Mouse (Mus musculus): Measurements from ENCODE around the gene Commd2. TPM values are rescaled to one million over a fixed set of nuclear protein-coding genes. Genes with fewer than 3 reads are reported as not detected.

The Commd2 gene
- total RNA-seq, 2 experiments from 2014 or later, result 17.5 to 18.8 TPM

DNA sequence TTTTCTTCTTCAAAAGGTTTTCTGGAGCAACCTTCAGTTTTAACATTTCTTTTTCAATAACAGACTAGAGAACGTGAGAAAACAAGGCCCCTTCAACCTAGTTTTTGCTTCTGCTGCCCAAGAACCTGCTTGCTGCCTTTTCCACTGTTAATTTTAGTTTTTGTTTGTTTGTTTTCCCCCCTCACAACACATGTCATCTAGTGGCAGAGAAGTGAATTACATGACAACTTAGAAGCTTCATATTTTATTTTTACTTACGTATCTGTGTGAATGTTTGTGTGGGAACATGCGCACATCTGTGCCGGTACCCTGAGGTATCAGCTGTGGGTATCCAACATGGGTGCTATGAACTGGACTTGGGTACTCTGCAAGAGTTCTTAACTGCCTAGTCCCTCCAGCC is 35.9 kb downstream of the Commd2 start:
- DNase-seq, result no peak

DNA sequence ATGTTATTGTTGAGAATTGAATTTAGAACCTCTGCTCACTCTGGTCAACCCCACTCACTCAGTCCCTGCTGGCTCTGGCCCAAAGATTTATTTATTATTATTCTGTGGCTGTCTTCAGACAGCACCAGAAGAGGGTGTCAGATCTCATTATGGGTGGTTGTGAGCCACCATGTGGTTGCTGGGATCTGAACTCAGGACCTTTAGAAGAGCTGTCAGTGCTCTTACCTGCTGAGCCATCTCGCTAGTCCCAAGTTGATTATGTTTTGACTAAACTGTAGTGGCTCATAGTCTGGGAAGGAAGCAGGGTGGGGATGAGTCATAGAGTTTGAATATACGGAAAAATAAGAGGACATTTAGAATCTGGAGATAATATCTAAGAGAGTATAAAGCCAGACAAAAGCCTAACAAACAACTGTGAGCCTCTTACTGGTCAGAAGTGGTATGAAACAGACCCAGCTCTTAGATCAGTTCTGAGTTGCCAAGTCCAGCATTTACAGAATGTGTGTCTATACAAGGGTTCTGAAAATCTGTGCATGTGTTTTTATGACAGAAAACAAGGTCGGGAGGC is 39.0 kb downstream of the Commd2 start:
- DNase-seq, result no peak

DNA sequence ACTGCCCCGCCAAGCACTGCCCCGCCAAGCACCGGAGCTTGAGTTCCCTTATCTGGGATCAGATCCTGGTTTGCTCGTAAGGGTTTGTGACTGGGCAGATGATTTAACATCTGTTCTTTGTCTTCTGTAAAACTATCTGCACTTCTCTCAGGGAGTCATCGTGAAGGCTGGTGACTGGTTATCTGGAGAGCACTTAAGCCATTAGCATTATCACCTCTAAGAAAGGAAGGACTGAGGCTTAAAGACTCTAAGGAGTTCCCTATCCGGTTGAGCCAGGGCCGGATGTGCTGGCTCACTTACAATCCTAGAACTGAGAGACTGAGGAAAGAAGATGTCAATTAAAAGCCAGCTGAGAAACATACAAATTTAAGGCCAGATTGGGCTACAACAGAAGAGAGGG is 39.7 kb downstream of the Commd2 start:
- DNase-seq, result no peak

DNA sequence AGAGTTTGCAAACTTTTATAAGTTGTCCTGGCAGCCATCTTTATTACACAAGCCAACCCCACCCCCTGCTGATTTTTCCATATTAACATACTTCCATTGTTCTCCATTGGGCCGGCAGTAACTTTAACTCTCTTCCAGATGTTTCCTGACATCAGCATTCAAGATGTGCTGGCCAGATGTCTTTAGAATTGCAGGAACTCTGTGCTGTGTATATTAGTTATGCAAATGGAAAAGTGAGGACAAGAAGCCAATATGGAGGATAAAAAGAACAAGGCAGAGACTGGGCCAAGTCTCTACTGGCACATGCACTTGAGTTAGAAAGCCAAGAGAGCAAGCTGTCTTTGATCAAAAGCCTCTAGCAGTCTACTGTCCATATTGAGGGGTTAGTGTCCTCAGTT is 46.9 kb downstream of the Commd2 start:
- DNase-seq, result no peak

DNA sequence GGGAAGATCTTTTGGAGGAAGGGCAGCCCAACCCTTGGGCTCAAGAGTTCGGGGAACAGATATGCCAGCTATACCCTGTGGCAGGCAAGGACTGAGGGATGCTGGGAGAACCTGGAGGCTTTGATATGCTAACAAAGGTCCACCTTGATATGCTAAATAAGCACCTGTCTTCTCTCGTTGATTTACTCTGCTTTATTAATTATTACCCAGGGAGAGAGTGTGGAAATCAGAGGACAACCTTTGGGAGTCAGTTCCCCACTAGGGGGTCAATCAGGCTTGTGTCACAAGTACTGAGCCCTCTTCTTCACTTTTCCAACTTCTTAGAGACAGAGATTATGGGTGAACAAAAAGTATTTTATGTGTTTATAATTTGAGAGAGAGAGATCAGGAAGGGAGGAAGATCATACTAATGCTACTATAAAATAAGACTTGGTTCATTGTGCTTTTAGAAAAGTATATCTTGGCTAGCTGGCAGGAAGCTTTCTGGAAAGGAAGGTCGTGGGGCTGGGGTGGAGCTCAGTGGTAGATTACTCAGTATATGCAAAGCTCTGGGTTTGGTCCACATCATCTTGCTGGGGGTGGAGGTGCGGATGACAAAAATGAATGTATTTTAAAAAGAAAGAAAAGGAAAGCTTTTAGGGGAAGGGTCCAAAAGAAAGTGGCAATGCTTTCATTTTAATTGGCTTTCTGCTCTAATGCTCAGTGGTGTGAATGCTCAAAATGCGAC is 47.5 kb downstream of the Commd2 start:
- no peak for DNase-seq

DNA sequence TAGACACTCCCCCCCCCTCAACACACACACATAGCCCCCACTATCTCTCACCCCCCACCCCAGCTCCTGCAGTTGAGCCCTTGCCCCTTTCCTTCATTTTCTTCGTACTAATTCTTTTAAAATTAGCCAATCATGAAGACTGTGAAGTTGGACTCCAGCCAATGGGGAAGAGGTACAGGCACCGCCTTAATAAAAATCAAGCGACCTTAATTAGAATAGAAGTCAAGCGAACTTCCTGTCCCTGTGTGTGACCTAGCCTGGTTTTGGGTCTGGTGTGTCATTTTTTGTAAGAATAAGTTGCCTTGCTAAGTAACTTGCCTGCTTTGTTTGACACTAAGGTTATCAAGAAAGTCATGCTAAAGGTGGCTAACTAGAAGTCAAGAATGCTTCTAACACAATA is 48.9 kb downstream of the Commd2 start:
- no peak for DNase-seq

DNA sequence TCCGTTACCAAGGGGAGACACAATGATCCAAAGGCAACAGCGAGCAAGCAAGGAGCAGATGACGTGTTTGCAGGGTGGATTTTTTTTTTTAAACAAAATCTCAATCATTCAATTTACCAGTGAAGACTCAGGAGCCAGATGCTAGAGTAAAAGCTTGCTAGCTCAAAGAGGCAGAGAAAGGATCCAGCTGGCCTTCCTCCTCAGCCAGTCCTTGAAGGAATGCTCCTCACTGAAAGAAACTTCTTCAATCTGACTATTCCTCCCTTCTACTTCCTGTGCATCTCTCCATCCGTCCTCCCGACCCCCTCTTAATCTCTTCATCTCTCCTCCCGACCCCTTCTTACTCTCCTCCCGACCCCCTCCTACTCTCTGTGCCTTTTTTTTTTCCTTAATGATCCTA is 54.9 kb downstream of the Commd2 start:
- no peak for DNase-seq

DNA sequence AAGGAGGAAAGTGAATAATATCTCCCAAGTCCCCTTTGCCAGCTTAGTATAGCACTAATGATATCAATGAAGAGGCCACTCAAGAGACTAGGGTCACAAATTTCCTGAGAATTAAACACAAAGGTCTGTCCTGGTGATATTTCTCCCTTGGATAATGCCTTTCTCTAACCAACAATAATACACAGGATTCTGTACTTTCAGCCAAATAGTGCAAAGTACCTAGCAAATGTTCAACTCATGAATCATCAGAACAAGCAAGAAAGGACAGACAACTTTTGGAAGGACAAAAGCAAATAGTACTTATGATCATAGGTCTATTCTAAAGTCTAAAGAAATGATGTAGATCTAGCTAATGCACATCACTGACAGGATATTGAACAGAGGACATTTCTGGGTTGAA is 56.0 kb downstream of the Commd2 start:
- DNase-seq, result no peak

Small RNA genes lying within 50 kb of the gene (microRNA-seq; reads per million reads assigned to microRNA genes)
- 0 reads per million in 2 experiments for gene Mir6377

Other genes with a start within 250 kb of the Commd2 start
- not detected for gene Tm4sf4, start 226.4 kb downstream of the Commd2 start, total RNA-seq (2021)
- 10 to 100 TPM; 49.1 to 52.7 TPM for gene Wwtr1, start 75.8 kb downstream of the Commd2 start, total RNA-seq (2021)
- gene Ankub1, start 41.1 kb upstream of the Commd2 start, total RNA-seq (2021), result not detected
- gene Rnf13, start 84.3 kb upstream of the Commd2 start, total RNA-seq (2021), result 10 to 100 TPM; 35.1 to 36.8 TPM
- gene Pfn2, start 196.4 kb upstream of the Commd2 start, total RNA-seq (2021), result 100 to 1,000 TPM; 118 to 139 TPM

All from gastrocnemius, postnatal 10 days (tissue).